Mouse (Mus musculus): ENCODE data around the gene Glipr1. TPM values are rescaled to one million over a fixed set of nuclear protein-coding genes. Genes with fewer than 3 reads are reported as not detected.

Gene Glipr1
- polyA plus RNA-seq, 1 experiment from 2014 or later, result 11.8 TPM

DNA sequence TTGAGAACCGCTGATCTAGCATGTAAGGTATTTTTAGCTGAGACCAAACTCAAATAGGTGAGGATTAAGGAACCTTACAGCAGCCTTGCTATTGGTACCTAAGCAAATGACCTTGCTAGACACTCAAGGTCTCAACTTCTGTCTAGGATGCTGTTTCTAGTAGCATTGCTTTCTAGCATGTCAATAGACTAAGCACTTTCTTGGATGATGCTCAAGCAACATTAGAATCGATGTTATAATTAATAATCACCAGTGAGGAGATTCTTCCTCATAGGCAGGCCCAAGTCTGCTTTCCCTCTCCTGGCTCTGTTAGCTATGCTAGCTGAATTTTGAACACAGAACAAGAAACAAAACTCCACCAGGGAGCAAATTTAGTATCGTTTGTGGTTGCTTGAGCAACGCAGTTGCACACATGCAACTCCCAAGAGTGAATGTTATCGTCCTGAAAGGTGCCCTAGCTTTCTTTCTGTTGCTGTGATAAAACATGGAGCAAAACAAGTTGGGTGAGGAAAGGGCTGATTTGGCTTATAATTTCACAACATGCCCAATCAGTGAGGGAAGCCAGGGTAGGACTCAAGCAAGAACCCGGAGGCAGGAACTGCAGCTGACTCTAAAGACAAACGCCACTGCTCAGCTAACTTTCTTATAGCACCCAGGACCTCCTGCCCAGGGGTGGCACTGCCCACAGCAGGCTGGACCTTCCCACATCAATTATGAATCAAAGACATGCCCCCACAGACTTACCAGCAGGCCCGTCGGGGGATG is 493 bp downstream of the Glipr1 start:
- Histone ChIP-seq H3K36me3 (ENCODE audit: control insufficient read depth, insufficient read depth) (no peaks in the 10 kb centered on the region), H3K27me3 (replicated peaks; ENCODE audit: control insufficient read depth, insufficient read depth, low read length) (no peaks in the 10 kb centered on the region), H3K27ac (ENCODE audit: low read depth, low read length) (no peak overlapping the region), H3K9ac (ENCODE audit: low read depth, low read length) (no peak overlapping the region), H3K9me3 (ENCODE audit: control insufficient read depth) (no peaks in the 10 kb centered on the region), H3K4me1 (replicated peaks; ENCODE audit: control insufficient read depth, insufficient read depth, low read length) (no peaks in the 10 kb centered on the region), H3K4me3 (ENCODE audit: low read depth, low read length) (no peak overlapping the region), H3K4me2 (replicated peaks; ENCODE audit: low read depth) (no peak overlapping the region)
- no peak for ATAC-seq
- TF ChIP-seq CTCF (IDR thresholded peaks at IDR 0.05; ENCODE audit: low read depth), result no peak
- 75% methylated on average over 9 of the region's 9 CpGs for WGBS

DNA sequence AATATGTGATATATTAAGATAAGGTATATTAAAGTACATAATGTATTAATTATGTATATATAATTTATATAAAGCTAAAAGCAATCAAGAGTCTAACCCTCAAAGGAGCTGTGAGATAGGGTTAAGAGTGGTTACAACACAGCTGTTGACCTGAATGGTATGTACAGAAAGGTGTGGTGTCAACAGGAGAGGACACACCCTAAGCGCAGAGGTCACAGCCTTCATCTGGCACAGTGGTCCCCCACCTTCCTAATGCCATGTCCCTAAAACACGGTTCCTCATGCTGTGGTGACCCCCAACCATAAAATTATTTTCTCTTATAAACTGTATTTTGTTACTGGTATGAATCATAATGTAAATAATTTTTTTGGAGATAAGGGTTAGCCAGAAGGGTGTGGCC is 1.1 kb downstream of the Glipr1 start:
- Histone ChIP-seq H3K4me1 (replicated peaks; ENCODE audit: control insufficient read depth, insufficient read depth, low read length) (no peaks in the 10 kb centered on the region), H3K4me3 (ENCODE audit: low read depth, low read length) (no peak overlapping the region), H3K27ac (ENCODE audit: low read depth, low read length) (no peak overlapping the region), H3K9me3 (ENCODE audit: control insufficient read depth) (no peaks in the 10 kb centered on the region), H3K9ac (ENCODE audit: low read depth, low read length) (no peak overlapping the region), H3K36me3 (ENCODE audit: control insufficient read depth, insufficient read depth) (no peaks in the 10 kb centered on the region), H3K4me2 (replicated peaks; ENCODE audit: low read depth) (no peak overlapping the region), H3K27me3 (replicated peaks; ENCODE audit: control insufficient read depth, insufficient read depth, low read length) (no peaks in the 10 kb centered on the region)
- no peak for TF ChIP-seq CTCF (IDR thresholded peaks at IDR 0.05; ENCODE audit: low read depth)
- 64% methylated on average over 2 of the region's 2 CpGs for WGBS
- ATAC-seq, result no peak

GRCm38 (mm10) chr10:112000568-112000967 is 1.9 kb downstream of the Glipr1 start:
- Histone ChIP-seq H3K9ac (ENCODE audit: low read depth, low read length) (no peak overlapping the region), H3K27ac (ENCODE audit: low read depth, low read length) (no peak overlapping the region), H3K9me3 (ENCODE audit: control insufficient read depth) (no peaks in the 10 kb centered on the region), H3K4me1 (replicated peaks; ENCODE audit: control insufficient read depth, insufficient read depth, low read length) (no peaks in the 10 kb centered on the region), H3K27me3 (replicated peaks; ENCODE audit: control insufficient read depth, insufficient read depth, low read length) (no peaks in the 10 kb centered on the region), H3K4me3 (ENCODE audit: low read depth, low read length) (no peak overlapping the region), H3K4me2 (replicated peaks; ENCODE audit: low read depth) (no peak overlapping the region), H3K36me3 (ENCODE audit: control insufficient read depth, insufficient read depth) (no peaks in the 10 kb centered on the region)
- ATAC-seq, result no peak
- TF ChIP-seq CTCF (IDR thresholded peaks at IDR 0.05; ENCODE audit: low read depth), result no peak
- WGBS, result 87% methylated on average over 5 of the region's 5 CpGs

DNA sequence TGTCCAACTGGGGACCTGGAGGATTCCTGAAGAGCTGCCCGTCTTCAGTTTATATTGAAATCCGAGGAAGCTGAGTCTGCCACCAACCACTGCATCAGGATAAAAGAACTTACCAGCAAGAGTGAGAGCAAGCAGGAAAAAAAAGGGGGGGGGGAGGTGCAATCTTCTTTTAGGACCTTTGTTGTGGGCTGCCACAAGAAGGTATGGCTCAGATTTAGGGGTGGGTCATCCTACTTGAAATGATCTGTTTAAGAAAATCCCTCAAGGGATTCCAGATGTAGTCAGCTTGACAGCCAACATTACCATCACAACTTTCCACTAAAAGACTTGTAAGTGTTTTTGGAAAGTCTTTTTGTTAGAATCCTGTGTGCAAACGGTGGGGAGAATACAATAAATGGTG is 2.7 kb downstream of the Glipr1 start:
- Histone ChIP-seq H3K4me2 (replicated peaks; ENCODE audit: low read depth) (no peak overlapping the region), H3K27ac (ENCODE audit: low read depth, low read length) (no peak overlapping the region), H3K4me3 (ENCODE audit: low read depth, low read length) (no peak overlapping the region), H3K9me3 (ENCODE audit: control insufficient read depth) (no peaks in the 10 kb centered on the region), H3K36me3 (ENCODE audit: control insufficient read depth, insufficient read depth) (no peaks in the 10 kb centered on the region), H3K9ac (ENCODE audit: low read depth, low read length) (no peak overlapping the region), H3K4me1 (replicated peaks; ENCODE audit: control insufficient read depth, insufficient read depth, low read length) (no peaks in the 10 kb centered on the region), H3K27me3 (replicated peaks; ENCODE audit: control insufficient read depth, insufficient read depth, low read length) (no peaks in the 10 kb centered on the region)
- no peak for TF ChIP-seq CTCF (IDR thresholded peaks at IDR 0.05; ENCODE audit: low read depth)
- WGBS, result 49% methylated on average over 3 of the region's 3 CpGs
- no peak for ATAC-seq

- ATAC-seq, result no peak
- Histone ChIP-seq H3K27me3 (replicated peaks; ENCODE audit: control insufficient read depth, insufficient read depth, low read length) (no peaks in the 10 kb centered on the region), H3K4me3 (ENCODE audit: low read depth, low read length) (no peak overlapping the region), H3K4me1 (replicated peaks; ENCODE audit: control insufficient read depth, insufficient read depth, low read length) (no peaks in the 10 kb centered on the region), H3K36me3 (ENCODE audit: control insufficient read depth, insufficient read depth) (no peaks in the 10 kb centered on the region), H3K4me2 (replicated peaks; ENCODE audit: low read depth) (no peak overlapping the region; the same call in 1 of the 2 replicates), H3K9me3 (ENCODE audit: control insufficient read depth) (no peaks in the 10 kb centered on the region), H3K9ac (ENCODE audit: low read depth, low read length) (no peak overlapping the region), H3K27ac (ENCODE audit: low read depth, low read length) (no peak overlapping the region)
- TF ChIP-seq CTCF (IDR thresholded peaks at IDR 0.05; ENCODE audit: low read depth), result no peak
These were observed 4.8 kb downstream of the Glipr1 start for GRCm38 (mm10) chr10:111997671-111998070.

- H3K4me1 ChIP-seq (replicated peaks; ENCODE audit: control insufficient read depth, insufficient read depth, low read length), result no peaks in the 10 kb centered on the region
- peak; percentile 68 for ATAC-seq
- H3K9ac ChIP-seq (ENCODE audit: low read depth, low read length), result no peak overlapping the region
- WGBS, result 34% methylated on average over 8 of the region's 8 CpGs
- H3K9me3 ChIP-seq (ENCODE audit: control insufficient read depth), result no peaks in the 10 kb centered on the region
- no peak for TF ChIP-seq CTCF (IDR thresholded peaks at IDR 0.05; ENCODE audit: low read depth)
- H3K4me2 ChIP-seq (replicated peaks; ENCODE audit: low read depth), result peak overlapping the region; percentile 48
- H3K27me3 ChIP-seq (replicated peaks; ENCODE audit: control insufficient read depth, insufficient read depth, low read length), result no peaks in the 10 kb centered on the region
- peak overlapping the region; percentile 18 for H3K4me3 ChIP-seq (ENCODE audit: low read depth, low read length)
- no peaks in the 10 kb centered on the region for H3K36me3 ChIP-seq (ENCODE audit: control insufficient read depth, insufficient read depth)
- H3K27ac ChIP-seq (ENCODE audit: low read depth, low read length), result 0 out of 2 replicates have a peak overlapping the region, but pooled peaks have one; percentile 21
These were observed 5.5 kb downstream of the Glipr1 start for GRCm38 (mm10) chr10:111996911-111997347.

Data from intestine, postnatal 0 days (tissue).